Mouse (Mus musculus) heart, postnatal 10 days (tissue): Measurements from ENCODE around the gene Cbfa2t2. TPM values are rescaled to one million over a fixed set of nuclear protein-coding genes. Genes with fewer than 3 reads are reported as not detected.
A peak's percentile ranks its signal among the peaks of the same experiment; 100 is the strongest.

Experiments
- DNase-seq, 2 experiments: peaks; one replicate each; pipeline ENCODE4 v3.0.0; 2021
- intact Hi-C: fragments of 180-260 bp; cut with DNase I; formaldehyde crosslinking; loops from one replicate; pipeline ENCODE4 v1.15.1; 2025
- total RNA-seq, 2 experiments: library from RNA; stranded (reverse); gene quantifications; 2 replicates each; pipeline ENCODE4 v1.2.3; 2021

Cbfa2t2 gene
- total RNA-seq, 2 experiments from 2014 or later, result 23.5 to 25.3 TPM

GRCm38 (mm10) chr2:154558264-154559039 lies 122.2 kb downstream of the Cbfa2t2 start, which contains the start of gene Necab3:
TSS of gene Necab3 (minus strand) at chr2:154558890.
- DNase-seq, result peak in 1 of 2 experiments; percentile 30
- intact Hi-C loops, result no loop called here

GRCm38 (mm10) chr2:154563612-154564170 lies 127.4 kb downstream of the Cbfa2t2 start:
- intact Hi-C loops, result no loop called here
- no peak for DNase-seq

- no peak for DNase-seq
- intact Hi-C loops, result no loop called here
These were observed 129.3 kb downstream of the Cbfa2t2 start for GRCm38 (mm10) chr2:154565562-154565961.

GRCm38 (mm10) chr2:154566641-154567040 lies 130.4 kb downstream of the Cbfa2t2 start:
- no peak for DNase-seq
- intact Hi-C loops, result no loop called here

GRCm38 (mm10) chr2:154567766-154568165 lies 131.5 kb downstream of the Cbfa2t2 start:
- intact Hi-C loops, result no loop called here
- no peak for DNase-seq

GRCm38 (mm10) chr2:154568329-154569070 lies 132.2 kb downstream of the Cbfa2t2 start:
- intact Hi-C loops, result no loop called here
- DNase-seq, result peak in 1 of 2 experiments; percentile 55

GRCm38 (mm10) chr2:154569071-154569748 lies 132.9 kb downstream of the Cbfa2t2 start:
- intact Hi-C loops, result no loop called here
- peak; percentile 70 to 77 for DNase-seq

GRCm38 (mm10) chr2:154569836-154570286 lies 133.6 kb downstream of the Cbfa2t2 start, which contains the start of gene E2f1:
TSS of gene E2f1 (minus strand) at chr2:154569892.
- peak; percentile 95 to 96 for DNase-seq
- intact Hi-C loops, result no loop called here

- DNase-seq, result no peak
- intact Hi-C loops, result no loop called here
These were observed 134.4 kb downstream of the Cbfa2t2 start for GRCm38 (mm10) chr2:154570666-154571065.

- intact Hi-C loops, result no loop called here
- no peak for DNase-seq
These were observed 135.0 kb downstream of the Cbfa2t2 start for GRCm38 (mm10) chr2:154571266-154571665.

GRCm38 (mm10) chr2:154571976-154572375 lies 135.7 kb downstream of the Cbfa2t2 start:
- no peak for DNase-seq
- intact Hi-C loops, result no loop called here

GRCm38 (mm10) chr2:154572996-154573395 lies 136.7 kb downstream of the Cbfa2t2 start:
- no peak for DNase-seq
- intact Hi-C loops, result no loop called here

- no peak for DNase-seq
- intact Hi-C loops, result no loop called here
These were observed 138.0 kb downstream of the Cbfa2t2 start for GRCm38 (mm10) chr2:154574271-154574670.

- intact Hi-C loops, result no loop called here
- peak in 1 of 2 experiments; percentile 31 for DNase-seq
These were observed 140.8 kb downstream of the Cbfa2t2 start for GRCm38 (mm10) chr2:154576876-154577743.

GRCm38 (mm10) chr2:154577744-154578067 lies 141.4 kb downstream of the Cbfa2t2 start:
- DNase-seq, result no peak
- intact Hi-C loops, result no loop called here

GRCm38 (mm10) chr2:154580586-154580985 lies 144.3 kb downstream of the Cbfa2t2 start:
- peak; percentile 68 to 74 for DNase-seq
- intact Hi-C loops, result no loop called here

GRCm38 (mm10) chr2:154581421-154581820 lies 145.1 kb downstream of the Cbfa2t2 start:
- no peak for DNase-seq
- intact Hi-C loops, result no loop called here

- peak; percentile 22 to 25 for DNase-seq
- intact Hi-C loops, result no loop called here
These were observed 147.9 kb downstream of the Cbfa2t2 start for GRCm38 (mm10) chr2:154583906-154584872.
